Mouse (Mus musculus) forebrain, embryonic 15.5 days (tissue): ENCODE measurements around the gene Prima1. TPM values are rescaled to one million over a fixed set of nuclear protein-coding genes. Genes with fewer than 3 reads are reported as not detected.
A peak's percentile ranks its signal among the peaks of the same experiment; 100 is the strongest.

Source experiments
- ATAC-seq: fragments of 200-750 bp; cut with Nextera tagmentation; replicated peaks from 2 replicates; pipeline ENCODE4 v1.8.0; 2017; ENCODE audit warnings: mild to moderate bottlenecking, moderate TSS enrichment, moderate library complexity
- H3K27ac ChIP-seq: fragments of 300-500 bp; sonication (generic); replicated peaks from 2 replicates; pipeline ENCODE4 v1.5.1; 2015; ENCODE audit warnings: mild to moderate bottlenecking, inconsistent platforms
- H3K27me3 ChIP-seq: fragments of 300-500 bp; sonication (generic); 2 replicates; pipeline ENCODE4 v1.6.1; 2015; ENCODE audit warnings: inconsistent platforms
- H3K36me3 ChIP-seq: fragments of 300-500 bp; sonication (generic); 2 replicates; pipeline ENCODE4 v1.6.1; 2015; ENCODE audit warnings: mild to moderate bottlenecking, inconsistent platforms
- H3K4me1 ChIP-seq: fragments of 300-500 bp; sonication (generic); 2 replicates; pipeline ENCODE4 v1.6.1; 2015; ENCODE audit warnings: inconsistent platforms
- H3K4me2 ChIP-seq: fragments of 300-500 bp; sonication (generic); replicated peaks from 2 replicates; pipeline ENCODE4 v1.6.1; 2015; ENCODE audit warnings: mild to moderate bottlenecking, inconsistent platforms
- H3K4me3 ChIP-seq: fragments of 300-500 bp; sonication (generic); 2 replicates; pipeline ENCODE4 v1.5.1; 2015; ENCODE audit warnings: mild to moderate bottlenecking, inconsistent platforms
- H3K9ac ChIP-seq: fragments of 300-500 bp; sonication (generic); replicated peaks from 2 replicates; pipeline ENCODE4 v1.6.1; 2015; ENCODE audit warnings: mild to moderate bottlenecking, inconsistent platforms
- H3K9me3 ChIP-seq: fragments of 300-500 bp; sonication (generic); 2 replicates; pipeline ENCODE4 v1.6.1; 2016; ENCODE audit warnings: inconsistent platforms
- WGBS: fragments of 180-500 bp; shearing (Covaris S2); methylation state at CpG from one replicate; pipeline ENCODE4 v1.1.7; 2015; ENCODE audit warnings: mixed read lengths; 5-methylcytosine and 5-hydroxymethylcytosine counted together
- polyA plus RNA-seq: library from polyadenylated mRNA; unstranded; fragments of >200 nt; fragmentation: Nextera tagmentation; extraction: Ambion mirVana; gene quantifications from 2 replicates; pipeline ENCODE4 v1.2.1, GENCODE M21; 2015

Gene Prima1
- polyA plus RNA-seq, 1 experiment from 2014 or later, result 0.25 TPM

- no peak for ATAC-seq
These were observed 25.9 kb downstream of the Prima1 start for GRCm38 (mm10) chr12:103215877-103216610.

GRCm38 (mm10) chr12:103214797-103215196 lies 27.2 kb downstream of the Prima1 start:
- no peak overlapping the region for H3K4me3 ChIP-seq
- no peaks in the 10 kb centered on the region for H3K9me3 ChIP-seq
- peaks cover 12% of the 10 kb centered on the region for H3K4me1 ChIP-seq
- H3K27ac ChIP-seq, result peak overlapping the region; percentile 6; the same call in 1 of the 2 replicates
- H3K9ac ChIP-seq, result no peak overlapping the region
- no peaks in the 10 kb centered on the region for H3K27me3 ChIP-seq
- no peak overlapping the region for H3K4me2 ChIP-seq
- ATAC-seq, result peak; percentile 27; the same call in 1 of the 2 replicates
- 88% methylated on average over 2 of the region's 2 CpGs for WGBS
- H3K36me3 ChIP-seq, result no peaks in the 10 kb centered on the region

More at GRCm38 (mm10) chr12:103215877-103216610, 25.9 kb downstream of the Prima1 start:
- Histone ChIP-seq H3K27ac (no peak overlapping the region), H3K4me1 (peaks cover 12% of the 10 kb centered on the region), H3K9ac (no peak overlapping the region), H3K4me3 (no peak overlapping the region), H3K4me2 (no peak overlapping the region), H3K36me3 (no peaks in the 10 kb centered on the region), H3K27me3 (no peaks in the 10 kb centered on the region), H3K9me3 (no peaks in the 10 kb centered on the region)
- WGBS, result 82% methylated on average over 6 of the region's 6 CpGs

- 13% methylated on average over 10 of the region's 10 CpGs for WGBS
- Histone ChIP-seq H3K36me3 (no peaks in the 10 kb centered on the region), H3K4me1 (peaks cover 12% of the 10 kb centered on the region), H3K27ac (peak overlapping the region; percentile 6; the same call in 1 of the 2 replicates), H3K27me3 (no peaks in the 10 kb centered on the region), H3K9me3 (no peaks in the 10 kb centered on the region), H3K4me2 (no peak overlapping the region), H3K4me3 (no peak overlapping the region), H3K9ac (no peak overlapping the region)
- ATAC-seq, result peak; percentile 77
These were observed 27.7 kb downstream of the Prima1 start for GRCm38 (mm10) chr12:103214270-103214669.

GRCm38 (mm10) chr12:103213591-103213990 lies 28.4 kb downstream of the Prima1 start:
- Histone ChIP-seq H3K4me3 (no peak overlapping the region), H3K27ac (no peak overlapping the region), H3K36me3 (no peaks in the 10 kb centered on the region), H3K9ac (no peak overlapping the region), H3K9me3 (no peaks in the 10 kb centered on the region), H3K4me2 (no peak overlapping the region), H3K4me1 (peaks cover 12% of the 10 kb centered on the region), H3K27me3 (no peaks in the 10 kb centered on the region)
- 92% methylated on average over 2 of the region's 2 CpGs for WGBS
- peak; percentile 38; the same call in 1 of the 2 replicates for ATAC-seq

- H3K9ac ChIP-seq, result no peak overlapping the region
- 59% methylated on average over 5 of the region's 5 CpGs for WGBS
- peaks cover 12% of the 10 kb centered on the region for H3K4me1 ChIP-seq
- no peak overlapping the region for H3K27ac ChIP-seq
- ATAC-seq, result no peak
- H3K36me3 ChIP-seq, result no peaks in the 10 kb centered on the region
- H3K4me3 ChIP-seq, result no peak overlapping the region
- no peaks in the 10 kb centered on the region for H3K27me3 ChIP-seq
- H3K9me3 ChIP-seq, result no peaks in the 10 kb centered on the region
- no peak overlapping the region for H3K4me2 ChIP-seq
These were observed 30.9 kb downstream of the Prima1 start for GRCm38 (mm10) chr12:103211078-103211477.

- H3K4me3 ChIP-seq, result no peak overlapping the region
- no peak overlapping the region for H3K4me2 ChIP-seq
- no peaks in the 10 kb centered on the region for H3K36me3 ChIP-seq
- H3K9ac ChIP-seq, result no peak overlapping the region
- H3K4me1 ChIP-seq, result peaks cover 7% of the 10 kb centered on the region
- no peak for ATAC-seq
- H3K27ac ChIP-seq, result no peak overlapping the region
- no peaks in the 10 kb centered on the region for H3K27me3 ChIP-seq
- 93% methylated on average over 7 of the region's 7 CpGs for WGBS
- no peaks in the 10 kb centered on the region for H3K9me3 ChIP-seq
These were observed 32.4 kb downstream of the Prima1 start for GRCm38 (mm10) chr12:103209581-103209980.

- 71% methylated on average over 7 of the region's 7 CpGs for WGBS
- H3K4me2 ChIP-seq, result no peak overlapping the region
- H3K27ac ChIP-seq, result no peak overlapping the region
- H3K27me3 ChIP-seq, result no peaks in the 10 kb centered on the region
- ATAC-seq, result no peak
- H3K4me3 ChIP-seq, result no peak overlapping the region
- H3K4me1 ChIP-seq, result peaks cover 9% of the 10 kb centered on the region; the same call in 1 of the 2 replicates
- H3K9ac ChIP-seq, result no peak overlapping the region
- H3K9me3 ChIP-seq, result no peaks in the 10 kb centered on the region
- H3K36me3 ChIP-seq, result no peaks in the 10 kb centered on the region
These were observed 36.4 kb downstream of the Prima1 start for GRCm38 (mm10) chr12:103205561-103205960.

GRCm38 (mm10) chr12:103202592-103203544 lies 39.1 kb downstream of the Prima1 start:
- 26% methylated on average over 11 of the region's 11 CpGs for WGBS
- Histone ChIP-seq H3K4me3 (no peak overlapping the region), H3K27ac (no peak overlapping the region), H3K9me3 (no peaks in the 10 kb centered on the region), H3K4me2 (no peak overlapping the region), H3K9ac (no peak overlapping the region), H3K36me3 (no peaks in the 10 kb centered on the region), H3K27me3 (no peaks in the 10 kb centered on the region), H3K4me1 (peaks cover 9% of the 10 kb centered on the region; the same call in 1 of the 2 replicates)
- peak; percentile 51 for ATAC-seq

GRCm38 (mm10) chr12:103192996-103193395 lies 49.0 kb downstream of the Prima1 start:
- Histone ChIP-seq H3K4me2 (no peak overlapping the region), H3K27me3 (no peaks in the 10 kb centered on the region), H3K27ac (no peak overlapping the region), H3K4me1 (no peaks in the 10 kb centered on the region), H3K4me3 (no peak overlapping the region), H3K36me3 (no peaks in the 10 kb centered on the region), H3K9me3 (no peaks in the 10 kb centered on the region), H3K9ac (no peak overlapping the region)
- ATAC-seq, result no peak
- WGBS, result 73% methylated on average over 5 of the region's 5 CpGs

GRCm38 (mm10) chr12:103189771-103190170 lies 52.2 kb downstream of the Prima1 start:
- WGBS, result 55% methylated on average over 12 of the region's 12 CpGs
- Histone ChIP-seq H3K4me2 (no peak overlapping the region), H3K9ac (no peak overlapping the region), H3K27ac (no peak overlapping the region), H3K9me3 (no peaks in the 10 kb centered on the region), H3K36me3 (peaks cover 3% of the 10 kb centered on the region; the same call in 1 of the 2 replicates), H3K4me1 (no peaks in the 10 kb centered on the region), H3K27me3 (no peaks in the 10 kb centered on the region), H3K4me3 (no peak overlapping the region)
- peak; percentile 65 for ATAC-seq

GRCm38 (mm10) chr12:103188223-103188622 lies 53.7 kb downstream of the Prima1 start:
- no peak for ATAC-seq
- Histone ChIP-seq H3K4me2 (no peak overlapping the region), H3K4me1 (no peaks in the 10 kb centered on the region), H3K27me3 (no peaks in the 10 kb centered on the region), H3K9me3 (no peaks in the 10 kb centered on the region), H3K4me3 (no peak overlapping the region), H3K27ac (no peak overlapping the region), H3K36me3 (peaks cover 11% of the 10 kb centered on the region; the same call in 1 of the 2 replicates), H3K9ac (no peak overlapping the region)
- 31% methylated on average over 8 of the region's 8 CpGs for WGBS

- Histone ChIP-seq H3K27me3 (no peaks in the 10 kb centered on the region), H3K4me2 (no peak overlapping the region), H3K4me3 (no peak overlapping the region), H3K27ac (no peak overlapping the region), H3K9ac (no peak overlapping the region), H3K9me3 (no peaks in the 10 kb centered on the region), H3K4me1 (no peaks in the 10 kb centered on the region), H3K36me3 (peaks cover 11% of the 10 kb centered on the region; the same call in 1 of the 2 replicates)
- no peak for ATAC-seq
- WGBS, result 91% methylated on average over 7 of the region's 7 CpGs
These were observed 54.9 kb downstream of the Prima1 start for GRCm38 (mm10) chr12:103187020-103187419.
